Mouse (Mus musculus): ENCODE measurements around the gene Tmc6. TPM values are rescaled to one million over a fixed set of nuclear protein-coding genes. Genes with fewer than 3 reads are reported as not detected.

The Tmc6 gene
- polyA plus RNA-seq, 1 experiment from 2014 or later, result 39.8 TPM

Other genes with a start within 250 kb of the Tmc6 start
- 6.6 and 6.8 TPM in 2 replicates for gene Tnrc6c, start 127.9 kb downstream of the Tmc6 start, polyA plus RNA-seq (2015; fragmentation: Nextera tagmentation; extraction: Ambion mirVana)
- 14.5 and 17.4 TPM in 2 replicates for gene Tmc8, start 122 bp downstream of the Tmc6 start, polyA plus RNA-seq (2015; fragmentation: Nextera tagmentation; extraction: Ambion mirVana)
- gene 6030468B19Rik, start 15.5 kb upstream of the Tmc6 start, polyA plus RNA-seq (2015; fragmentation: Nextera tagmentation; extraction: Ambion mirVana), result 0.81 and 1.6 TPM in 2 replicates
- gene Gm20708, start 27.5 kb upstream of the Tmc6 start, polyA plus RNA-seq (2015; fragmentation: Nextera tagmentation; extraction: Ambion mirVana), result 0.20 and 0.29 TPM in 2 replicates
- 170 and 173 TPM in 2 replicates for gene Syngr2, start 27.5 kb upstream of the Tmc6 start, polyA plus RNA-seq (2015; fragmentation: Nextera tagmentation; extraction: Ambion mirVana)
- gene Afmid, start 43.7 kb upstream of the Tmc6 start, polyA plus RNA-seq (2015; fragmentation: Nextera tagmentation; extraction: Ambion mirVana), result 9.6 and 10.7 TPM in 2 replicates
- 119 and 147 TPM in 2 replicates for gene Tk1, start 43.9 kb upstream of the Tmc6 start, polyA plus RNA-seq (2015; fragmentation: Nextera tagmentation; extraction: Ambion mirVana)
- gene Birc5, start 67.1 kb upstream of the Tmc6 start, polyA plus RNA-seq (2015; fragmentation: Nextera tagmentation; extraction: Ambion mirVana), result 259 and 306 TPM in 2 replicates
- gene Tmem235, start 78.6 kb upstream of the Tmc6 start, polyA plus RNA-seq (2015; fragmentation: Nextera tagmentation; extraction: Ambion mirVana), result 0.07 TPM in 1 of 2 replicates, not detected in the other
- gene Tha1, start 91.3 kb upstream of the Tmc6 start, polyA plus RNA-seq (2015; fragmentation: Nextera tagmentation; extraction: Ambion mirVana), result 12.2 and 13.7 TPM in 2 replicates
- 18.9 and 21.2 TPM in 2 replicates for gene Socs3, start 187.8 kb upstream of the Tmc6 start, polyA plus RNA-seq (2015; fragmentation: Nextera tagmentation; extraction: Ambion mirVana)
- gene Pgs1, start 204.1 kb upstream of the Tmc6 start, polyA plus RNA-seq (2015; fragmentation: Nextera tagmentation; extraction: Ambion mirVana), result 33.9 and 35.7 TPM in 2 replicates